Mouse (Mus musculus) testis, adult 2 months (tissue): ENCODE data around the gene Hoxd12. TPM values are rescaled to one million over a fixed set of nuclear protein-coding genes. Genes with fewer than 3 reads are reported as not detected.
A peak's percentile ranks its signal among the peaks of the same experiment; 100 is the strongest.

ENCODE experiments used
- H3K27ac ChIP-seq: fragments of 200-500 bp; 2 replicates; pipeline ENCODE4 v1.5.1; 2012; ENCODE audit warnings: low read depth, low read length; ENCODE audit not compliant: control insufficient read depth, insufficient read depth
- H3K27me3 ChIP-seq: fragments of 200-500 bp; 2 replicates; pipeline ENCODE4 v1.6.1; 2012; ENCODE audit warnings: mild to moderate bottlenecking, low read length, moderate library complexity; ENCODE audit not compliant: control insufficient read depth, insufficient read depth
- H3K36me3 ChIP-seq: fragments of 200-500 bp; 2 replicates; pipeline ENCODE4 v1.6.1; 2012; ENCODE audit warnings: mild to moderate bottlenecking, low read length; ENCODE audit not compliant: control insufficient read depth, insufficient read depth
- H3K4me1 ChIP-seq: fragments of 200-500 bp; 2 replicates; pipeline ENCODE4 v1.6.1; 2012; ENCODE audit warnings: low read length; ENCODE audit not compliant: control insufficient read depth, insufficient read depth
- H3K4me3 ChIP-seq: fragments of 200-500 bp; 2 replicates; pipeline ENCODE4 v1.5.1; 2012; ENCODE audit warnings: low read depth, mild to moderate bottlenecking, low read length, moderate library complexity, mixed read lengths; ENCODE audit not compliant: control insufficient read depth
- CTCF ChIP-seq: fragments of 200-500 bp; IDR thresholded peaks from 2 replicates; pipeline ENCODE4 v1.5.1; 2012; ENCODE audit warnings: low read depth, mild to moderate bottlenecking, inconsistent platforms, low read length, moderate library complexity; ENCODE audit not compliant: control insufficient read depth, insufficient read depth, insufficient replicate concordance
- POLR2A ChIP-seq: fragments of 200-500 bp; IDR thresholded peaks from 2 replicates; pipeline ENCODE4 v1.6.1; 2012; ENCODE audit warnings: low read depth, mild to moderate bottlenecking, inconsistent platforms, low read length, moderate library complexity; ENCODE audit not compliant: control insufficient read depth
- polyA plus RNA-seq: library from polyadenylated mRNA; depleted of rRNA; stranded (reverse); fragments of >200 nt; gene quantifications from 2 replicates; pipeline ENCODE4 v1.2.3, GENCODE M21; 2012

Gene Hoxd12
- polyA plus RNA-seq, 1 experiment, result not detected

GRCm38 (mm10) chr2:74695813-74696430 lies 21.1 kb downstream of the Hoxd12 start:
- Histone ChIP-seq H3K4me3 (no peak overlapping the region), H3K36me3 (no peaks in the 10 kb centered on the region), H3K4me1 (peaks cover 18% of the 10 kb centered on the region), H3K27ac (no peak overlapping the region), H3K27me3 (peaks cover 11% of the 10 kb centered on the region)
- no peak for TF ChIP-seq CTCF
- TF ChIP-seq POLR2A, result no peak

DNA sequence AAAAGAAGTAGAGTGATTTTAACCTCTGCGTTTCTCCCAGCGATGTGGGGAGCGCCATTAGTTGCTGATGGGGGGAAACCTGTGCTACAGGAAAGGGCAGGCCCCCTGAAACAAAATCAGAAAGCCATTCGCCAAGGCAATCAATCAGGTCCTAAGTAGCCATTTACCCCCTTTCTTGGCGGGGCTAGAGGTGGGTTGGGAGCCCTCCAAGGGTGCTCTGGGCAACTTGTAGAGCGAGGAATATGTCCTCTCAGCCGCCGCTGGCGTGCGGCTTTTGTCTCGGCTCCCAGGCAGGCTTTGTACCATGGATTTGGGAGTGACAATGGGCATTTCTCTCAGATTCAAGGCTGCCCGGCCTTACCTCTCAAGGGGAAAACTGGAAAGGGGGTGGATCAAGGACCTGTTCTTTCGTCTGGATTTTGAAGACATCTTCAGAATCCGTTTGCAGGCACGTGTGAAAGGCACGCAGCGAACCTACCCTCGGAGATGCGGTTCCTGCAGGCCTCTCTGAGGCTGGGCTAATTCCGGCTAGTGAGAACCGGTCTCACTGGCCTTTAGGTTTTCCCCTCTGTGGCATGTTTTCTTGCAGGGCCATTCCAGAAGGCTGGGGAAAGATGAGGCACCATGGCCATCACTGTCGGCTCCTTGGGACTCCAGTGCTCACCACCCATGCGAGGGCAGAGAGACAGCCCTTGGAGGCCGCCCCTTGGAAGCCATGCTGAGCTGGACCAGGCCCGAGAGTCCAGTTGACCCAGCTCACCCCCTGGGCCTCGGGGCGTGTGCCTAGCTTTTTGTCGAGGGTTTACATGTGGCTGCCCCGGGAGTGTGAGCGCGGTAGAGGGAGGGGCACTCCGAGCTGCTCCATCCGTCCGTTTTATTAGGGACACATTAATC lies 21.9 kb downstream of the Hoxd12 start:
- Histone ChIP-seq H3K27ac (peak overlapping the region; percentile 73), H3K4me3 (no peak overlapping the region), H3K27me3 (peaks cover 9% of the 10 kb centered on the region), H3K4me1 (peaks cover 16% of the 10 kb centered on the region), H3K36me3 (no peaks in the 10 kb centered on the region)
- TF ChIP-seq CTCF, result no peak
- TF ChIP-seq POLR2A, result no peak

GRCm38 (mm10) chr2:74697567-74698121 lies 22.8 kb downstream of the Hoxd12 start, which contains the start of gene Hoxd9:
Hoxd9 (plus strand) TSS chr2:74697727.
- H3K36me3 ChIP-seq, result no peaks in the 10 kb centered on the region
- H3K27me3 ChIP-seq, result peaks cover 5% of the 10 kb centered on the region
- H3K27ac ChIP-seq, result peak within 1 kb of the TSS; percentile 73
- H3K4me3 ChIP-seq, result peak within 1 kb of the TSS; percentile 53
- TF ChIP-seq POLR2A, result no peak
- TF ChIP-seq CTCF, result no peak
- H3K4me1 ChIP-seq, result peaks cover 16% of the 10 kb centered on the region

- H3K27me3 ChIP-seq, result peaks cover 3% of the 10 kb centered on the region
- H3K4me1 ChIP-seq, result peaks cover 19% of the 10 kb centered on the region
- TF ChIP-seq CTCF (no peak), POLR2A (no peak)
- H3K27ac ChIP-seq, result peak overlapping the region; percentile 45
- H3K4me3 ChIP-seq, result peak overlapping the region; percentile 53
- no peaks in the 10 kb centered on the region for H3K36me3 ChIP-seq
Measured at GRCm38 (mm10) chr2:74698201-74699052, 23.6 kb downstream of the Hoxd12 start.

DNA sequence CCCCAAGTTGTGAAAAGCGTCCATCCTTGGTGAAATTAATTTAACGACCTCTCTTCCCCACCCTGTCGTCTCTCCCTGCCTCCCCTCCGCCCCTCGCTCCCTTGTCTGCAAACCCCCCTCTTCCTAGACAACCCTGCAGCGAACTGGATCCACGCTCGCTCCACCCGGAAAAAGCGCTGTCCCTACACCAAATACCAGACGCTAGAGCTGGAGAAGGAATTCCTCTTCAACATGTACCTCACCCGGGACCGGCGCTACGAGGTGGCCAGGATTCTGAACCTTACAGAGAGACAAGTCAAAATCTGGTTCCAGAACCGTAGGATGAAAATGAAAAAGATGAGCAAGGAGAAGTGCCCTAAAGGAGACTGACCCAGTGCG lies 24.2 kb downstream of the Hoxd12 start:
- Histone ChIP-seq H3K4me3 (peak overlapping the region; percentile 53), H3K4me1 (peaks cover 24% of the 10 kb centered on the region), H3K36me3 (no peaks in the 10 kb centered on the region), H3K27ac (peak overlapping the region; percentile 19), H3K27me3 (peaks cover 3% of the 10 kb centered on the region)
- TF ChIP-seq POLR2A (no peak), CTCF (no peak)

DNA sequence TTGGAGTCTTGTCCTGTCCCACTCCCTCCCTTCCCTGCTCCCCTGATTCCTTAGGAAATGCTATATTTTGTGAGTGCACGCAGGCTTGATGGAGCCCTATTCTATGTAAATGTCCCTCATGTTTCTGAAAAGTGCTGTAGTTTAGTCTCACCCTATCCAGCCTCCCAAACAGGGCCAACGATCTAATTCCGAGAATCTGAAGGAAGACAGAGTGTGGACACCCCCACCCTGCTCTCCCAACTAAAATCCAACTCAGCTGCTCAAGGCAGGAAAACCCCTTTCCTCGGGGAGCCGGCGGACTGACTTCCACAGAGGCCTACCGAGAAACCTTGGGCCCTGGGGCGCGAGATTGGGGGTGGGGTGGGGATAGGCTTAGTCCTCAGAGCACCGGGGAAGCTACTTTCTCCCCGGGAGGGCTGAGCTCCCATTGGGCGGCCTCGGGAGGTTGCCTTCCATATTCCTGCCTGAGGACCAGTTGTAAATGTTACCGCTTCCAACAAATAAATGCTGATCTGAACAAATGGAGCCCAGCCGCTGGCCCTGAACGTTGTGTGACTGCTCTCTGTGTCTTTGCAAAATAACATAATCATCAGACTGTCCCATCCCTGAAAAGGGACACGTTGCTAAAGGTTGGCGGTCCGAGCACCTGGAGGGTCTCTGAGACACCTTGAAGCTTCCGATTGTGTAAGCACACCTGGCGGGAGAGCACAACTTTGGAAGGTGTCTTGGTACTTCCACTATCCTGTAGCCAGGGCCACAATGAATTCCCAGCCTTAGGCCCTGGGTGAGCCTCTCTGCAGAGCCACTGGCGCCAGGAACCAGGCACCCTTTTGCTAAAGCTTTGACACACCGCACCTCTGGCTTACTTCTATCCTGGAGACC lies 25.1 kb downstream of the Hoxd12 start:
- H3K27me3 ChIP-seq, result peaks cover 3% of the 10 kb centered on the region
- peaks cover 27% of the 10 kb centered on the region for H3K4me1 ChIP-seq
- peak overlapping the region; percentile 25 for H3K4me3 ChIP-seq
- H3K27ac ChIP-seq, result peak overlapping the region; percentile 56
- TF ChIP-seq CTCF, result no peak
- TF ChIP-seq POLR2A, result no peak
- no peaks in the 10 kb centered on the region for H3K36me3 ChIP-seq
